Mouse (Mus musculus): ENCODE measurements at regions not wholly inside any gene's neighbourhood (a gene's known extent, or its start where the extent isn't known, plus 50 kb on each side); places are given as distances from the start of the nearest gene placed in this dataset.
A peak's percentile ranks its signal among the peaks of the same experiment; 100 is the strongest.

GRCm38 (mm10) chr3:133750606-133751005 is 205.7 kb upstream of the Tet2 start:
- DNase-seq (ENCODE audit: low spot score), result no peak

- no peak for DNase-seq (ENCODE audit: low spot score)
Measured at GRCm38 (mm10) chr3:133751011-133751410, 206.1 kb upstream of the Tet2 start.

- DNase-seq (ENCODE audit: low spot score), result no peak
Measured at GRCm38 (mm10) chr3:133751565-133751964, 206.6 kb upstream of the Tet2 start.

GRCm38 (mm10) chr3:133753041-133753440 is 208.1 kb upstream of the Tet2 start:
- DNase-seq (ENCODE audit: low spot score), result no peak

- no peak for DNase-seq (ENCODE audit: low spot score)
Measured at GRCm38 (mm10) chr3:133754006-133754910, 209.3 kb upstream of the Tet2 start.

- DNase-seq (ENCODE audit: low spot score), result peak; percentile 68
Measured at GRCm38 (mm10) chr3:133754911-133755259, 209.9 kb upstream of the Tet2 start.

GRCm38 (mm10) chr3:133757756-133758420 is 212.9 kb upstream of the Tet2 start:
- no peak for DNase-seq (ENCODE audit: low spot score)

GRCm38 (mm10) chr3:133758421-133758820 is 213.5 kb upstream of the Tet2 start:
- no peak for DNase-seq (ENCODE audit: low spot score)

- no peak for DNase-seq (ENCODE audit: low spot score)
Measured at GRCm38 (mm10) chr3:133759611-133760010, 214.7 kb upstream of the Tet2 start.

- no peak for DNase-seq (ENCODE audit: low spot score)
Measured at GRCm38 (mm10) chr3:133760221-133760620, 215.3 kb upstream of the Tet2 start.

GRCm38 (mm10) chr3:133763721-133764120 is 218.8 kb upstream of the Tet2 start:
- DNase-seq (ENCODE audit: low spot score), result no peak

GRCm38 (mm10) chr3:133773490-133773889 is 228.6 kb upstream of the Tet2 start:
- no peak for DNase-seq (ENCODE audit: low spot score)

GRCm38 (mm10) chr3:133774229-133774628 is 229.3 kb upstream of the Tet2 start:
- no peak for DNase-seq (ENCODE audit: low spot score)

GRCm38 (mm10) chr3:133776013-133776412 is 231.1 kb upstream of the Tet2 start:
- peak; percentile 28 for DNase-seq (ENCODE audit: low spot score)

GRCm38 (mm10) chr3:133779161-133779789 is 234.3 kb upstream of the Tet2 start:
- DNase-seq (ENCODE audit: low spot score), result no peak

GRCm38 (mm10) chr3:133783060-133783459 is 238.1 kb upstream of the Tet2 start:
- no peak for DNase-seq (ENCODE audit: low spot score)

GRCm38 (mm10) chr3:133791361-133791760 is 246.4 kb upstream of the Tet2 start:
- no peak for DNase-seq (ENCODE audit: low spot score)

- DNase-seq (ENCODE audit: low spot score), result no peak
Measured at GRCm38 (mm10) chr3:133809007-133809552, 264.1 kb upstream of the Tet2 start.

- no peak for DNase-seq (ENCODE audit: low spot score)
Measured at GRCm38 (mm10) chr3:133818966-133819700, 274.2 kb upstream of the Tet2 start.

GRCm38 (mm10) chr3:133833739-133834391 is 288.9 kb upstream of the Tet2 start:
- no peak for DNase-seq (ENCODE audit: low spot score)

- DNase-seq (ENCODE audit: low spot score), result no peak
Measured at GRCm38 (mm10) chr3:133834459-133834858, 289.5 kb upstream of the Tet2 start.

Data from urinary bladder, postnatal 14 days (tissue).